Comparison of ENCODE assay signal across 14 mouse cellular contexts in the genomic region with DNA sequence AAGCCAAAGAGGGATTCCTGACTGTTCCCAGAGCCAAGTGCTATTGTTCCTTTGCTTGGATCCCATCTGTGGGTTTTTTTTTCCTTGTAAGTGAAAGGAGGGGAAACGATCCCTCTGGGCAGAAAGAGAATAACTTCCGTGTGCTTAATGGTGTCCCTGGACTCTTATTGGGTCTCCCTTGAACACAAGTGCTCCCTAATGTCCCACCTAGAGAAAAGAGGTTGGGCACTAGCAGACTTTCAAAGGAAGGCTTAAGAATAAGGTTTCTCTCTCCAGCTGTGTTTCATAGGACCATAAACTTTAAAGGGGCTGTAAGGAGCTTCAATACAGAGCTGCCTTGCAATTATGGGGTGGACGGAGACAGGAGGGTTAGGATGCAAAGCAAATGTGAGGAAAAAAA.
"Had no signal": no experiment of that assay in that cellular context is flagged by ENCODE, and none has a peak within 500 bp of the region (broad histone marks: within the 10 kb centered on the region; RNA-seq: fewer than 3 reads in every experiment).

No protein-coding gene starts in this region.

- H3K9ac ChIP-seq: liver, embryonic 13.5 days; liver, postnatal 0 days; lung, embryonic 15.5 days; midbrain, embryonic 13.5 days had no signal

- H3K4me3 ChIP-seq: liver, embryonic 13.5 days; lung, embryonic 15.5 days; midbrain, embryonic 13.5 days had no signal

- H3K9me3 ChIP-seq: liver, embryonic 13.5 days; lung, embryonic 15.5 days; midbrain, embryonic 13.5 days had no signal

- H3K27me3 ChIP-seq: liver, embryonic 13.5 days; lung, embryonic 15.5 days; midbrain, embryonic 13.5 days had no signal

- H3K27ac ChIP-seq: liver, embryonic 13.5 days; lung, embryonic 15.5 days; midbrain, embryonic 13.5 days; stomach, postnatal 0 days had no signal

- H3K36me3 ChIP-seq: liver, embryonic 13.5 days; lung, embryonic 15.5 days; midbrain, embryonic 13.5 days had no signal

- ATAC-seq: intestine, embryonic 16.5 days; liver, postnatal 0 days; midbrain, embryonic 13.5 days had no signal

- H3K4me2 ChIP-seq: liver, embryonic 13.5 days; lung, embryonic 15.5 days; midbrain, embryonic 13.5 days had no signal

- H3K4me1 ChIP-seq: liver, embryonic 13.5 days; lung, embryonic 15.5 days had no signal

- DNase-seq: kidney, adult 2 months; kidney, postnatal 25 days; layer of hippocampus, adult 9-11 months; layer of hippocampus, postnatal 36 days; liver; liver, embryonic 13.5 days; liver, postnatal 0 days; lung, postnatal 36 days; right cerebral cortex, postnatal 14 days; thymus, postnatal 4 days had no signal
